Mouse (Mus musculus) thymus, adult 2 months (tissue): ENCODE measurements around the gene H13.
"Not testable (repeated sequence)": the region's sequence is repeated elsewhere in the genome, so short reads cannot be mapped to it uniquely, and the experiment has no call there.

Experiments used
- CTCF ChIP-seq: fragments of 200-500 bp; IDR thresholded peaks from 2 replicates; pipeline ENCODE4 v1.5.1; 2012; ENCODE audit warnings: mild to moderate bottlenecking, control low read depth, low read length, moderate library complexity, borderline replicate concordance; ENCODE audit not compliant: control insufficient read depth, poor library complexity, insufficient read depth; ENCODE audit errors: extremely low read depth
- POLR2A ChIP-seq: fragments of 200-500 bp; IDR thresholded peaks from 2 replicates; pipeline ENCODE4 v1.6.1; 2012; ENCODE audit warnings: mild to moderate bottlenecking, low read length, control low read depth, moderate library complexity; ENCODE audit not compliant: control insufficient read depth, poor library complexity, insufficient read depth; ENCODE audit errors: extremely low read depth

GRCm38 (mm10) chr2:152666191-152666590 lies 3.1 kb upstream of the H13 start:
- TF ChIP-seq CTCF, POLR2A: not testable (repeated sequence)
